Mouse (Mus musculus) stomach, embryonic 16.5 days (tissue): ENCODE data around the gene Eefsec. TPM values are rescaled to one million over a fixed set of nuclear protein-coding genes. Genes with fewer than 3 reads are reported as not detected.

Experiments
- ATAC-seq: fragments of 200-750 bp; cut with Nextera tagmentation; 2 replicates; pipeline ENCODE4 v1.8.0; 2017; ENCODE audit warnings: moderate number of reproducible peaks, moderate TSS enrichment; ENCODE audit not compliant: insufficient read depth, low FRiP score
- H3K27ac ChIP-seq: fragments of 300-500 bp; sonication (generic); 2 replicates; pipeline ENCODE4 v1.5.1; 2014; ENCODE audit warnings: low read length
- H3K27me3 ChIP-seq: fragments of 300-500 bp; sonication (generic); 2 replicates; pipeline ENCODE4 v1.6.1; 2014; ENCODE audit warnings: low read length, control low read depth, mixed read lengths; ENCODE audit not compliant: control insufficient read depth, insufficient read depth
- H3K36me3 ChIP-seq: fragments of 300-500 bp; sonication (generic); 2 replicates; pipeline ENCODE4 v1.6.1; 2014; ENCODE audit warnings: low read length; ENCODE audit not compliant: control insufficient read depth, insufficient read depth
- H3K4me1 ChIP-seq: fragments of 300-500 bp; sonication (generic); 2 replicates; pipeline ENCODE4 v1.6.1; 2014; ENCODE audit warnings: low read length, control low read depth, mixed read lengths; ENCODE audit not compliant: control insufficient read depth, insufficient read depth
- H3K4me2 ChIP-seq: fragments of 300-500 bp; sonication (generic); 2 replicates; pipeline ENCODE4 v1.6.1; 2014; ENCODE audit warnings: low read depth, low read length, mixed read lengths
- H3K4me3 ChIP-seq: fragments of 300-500 bp; sonication (generic); replicated peaks from 2 replicates; pipeline ENCODE4 v1.5.1; 2014; ENCODE audit warnings: mild to moderate bottlenecking, low read length
- H3K9ac ChIP-seq: fragments of 300-500 bp; sonication (generic); 2 replicates; pipeline ENCODE4 v1.6.1; 2014; ENCODE audit warnings: low read length
- H3K9me3 ChIP-seq: fragments of 300-500 bp; sonication (generic); replicated peaks from 2 replicates; pipeline ENCODE4 v1.6.1; 2016; ENCODE audit warnings: low read length, control low read depth; ENCODE audit not compliant: control insufficient read depth
- WGBS: fragments of 180-500 bp; shearing (Covaris S2); extraction: QIAGEN DNeasy Blood & Tissue Kit; methylation state at CpG from one replicate; pipeline ENCODE4 v1.1.7; 2014; 5-methylcytosine and 5-hydroxymethylcytosine counted together
- polyA plus RNA-seq: library from polyadenylated mRNA; unstranded; fragments of >200 nt; fragmentation: Nextera tagmentation; extraction: Ambion mirVana; gene quantifications from 2 replicates; pipeline ENCODE4 v1.2.1, GENCODE M21; 2015

Eefsec gene
- polyA plus RNA-seq, 1 experiment from 2014 or later, result 29.7 TPM

DNA sequence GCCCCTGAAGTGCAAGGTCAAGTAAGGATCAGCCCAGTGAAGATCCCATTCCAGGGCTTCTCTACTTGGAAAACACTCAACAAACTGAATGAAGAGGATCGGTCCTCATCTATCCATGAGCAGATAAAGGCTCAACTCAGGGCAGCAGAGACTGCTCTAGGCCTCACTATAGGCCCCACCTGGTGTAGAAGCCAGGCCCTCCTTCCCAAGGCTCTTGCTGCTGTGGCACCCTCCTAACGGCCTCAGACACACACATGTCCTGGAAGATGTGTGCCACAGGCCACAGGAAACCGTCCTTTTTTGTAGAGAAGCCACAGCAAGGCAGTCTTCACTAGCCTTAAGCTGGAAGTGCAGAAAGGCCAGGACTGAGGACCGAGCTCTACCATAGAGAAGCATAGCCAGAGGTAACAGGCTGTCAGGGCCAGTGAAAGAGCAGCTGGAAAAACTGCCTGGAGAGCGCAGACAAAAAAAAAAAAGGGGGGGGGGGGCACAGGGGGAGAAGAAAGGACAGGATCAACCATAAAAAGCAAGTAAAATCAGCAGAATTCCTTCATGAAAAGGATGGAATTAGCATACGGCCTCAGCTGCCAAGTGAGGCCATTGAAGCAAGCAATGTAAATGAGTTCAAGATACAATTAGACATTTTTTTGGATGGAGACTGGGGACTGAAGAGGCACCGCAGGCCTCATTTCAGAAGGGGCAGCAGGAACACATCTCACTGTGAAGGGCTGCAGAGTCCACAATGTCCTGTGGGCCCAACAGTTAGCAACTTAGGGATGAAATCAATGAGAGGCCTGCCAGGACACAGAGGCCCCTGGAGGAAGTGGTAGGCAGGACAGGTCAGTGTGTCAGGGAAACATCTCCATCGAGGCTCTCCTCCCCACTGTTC is 58.3 kb downstream of the Eefsec start:
- Histone ChIP-seq H3K4me3 (no peak overlapping the region), H3K27ac (peak overlapping the region; percentile 90), H3K9ac (no peak overlapping the region), H3K4me1 (peaks cover 20% of the 10 kb centered on the region), H3K9me3 (no peaks in the 10 kb centered on the region), H3K27me3 (no peaks in the 10 kb centered on the region), H3K36me3 (no peaks in the 10 kb centered on the region), H3K4me2 (no peak overlapping the region)
- peak; percentile 64 for ATAC-seq
- WGBS, result 62% methylated on average over 8 of the region's 8 CpGs

DNA sequence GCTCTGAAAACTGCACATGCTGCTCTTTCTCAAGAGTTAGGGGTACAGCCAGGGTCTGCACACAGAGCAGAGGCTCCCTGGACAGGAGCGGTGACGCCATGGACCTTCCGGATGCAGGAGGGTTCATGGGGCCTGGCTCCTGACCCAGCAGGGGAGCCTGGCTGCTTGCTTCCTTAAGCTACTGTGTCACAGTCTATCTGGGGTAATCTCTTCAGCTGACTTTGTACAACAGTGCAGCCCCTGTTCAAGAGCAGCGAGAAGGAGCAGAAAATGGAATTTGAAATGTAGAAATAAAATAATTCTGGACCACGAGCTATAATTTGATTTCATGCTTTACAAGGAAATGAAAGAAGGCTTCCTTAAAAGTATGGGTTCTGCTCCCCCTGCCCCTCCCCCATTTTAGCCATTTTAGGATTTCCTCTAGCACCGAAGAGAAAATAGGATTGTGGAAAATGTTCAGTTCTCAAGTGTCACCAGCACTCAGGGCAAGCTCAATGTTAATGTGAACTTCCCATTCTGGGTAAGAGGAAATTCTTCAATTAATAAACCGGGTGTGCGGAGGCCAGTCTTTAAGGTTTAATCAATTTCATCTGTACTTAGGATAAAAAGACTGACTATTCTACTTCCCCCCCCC is 61.8 kb downstream of the Eefsec start:
- ATAC-seq, result no peak
- WGBS, result 60% methylated on average over 8 of the region's 8 CpGs
- no peak overlapping the region for H3K4me2 ChIP-seq
- H3K36me3 ChIP-seq, result no peaks in the 10 kb centered on the region
- no peaks in the 10 kb centered on the region for H3K27me3 ChIP-seq
- H3K27ac ChIP-seq, result peak overlapping the region; percentile 72
- H3K4me3 ChIP-seq, result no peak overlapping the region
- no peaks in the 10 kb centered on the region for H3K9me3 ChIP-seq
- H3K9ac ChIP-seq, result no peak overlapping the region
- H3K4me1 ChIP-seq, result peaks cover 18% of the 10 kb centered on the region

DNA sequence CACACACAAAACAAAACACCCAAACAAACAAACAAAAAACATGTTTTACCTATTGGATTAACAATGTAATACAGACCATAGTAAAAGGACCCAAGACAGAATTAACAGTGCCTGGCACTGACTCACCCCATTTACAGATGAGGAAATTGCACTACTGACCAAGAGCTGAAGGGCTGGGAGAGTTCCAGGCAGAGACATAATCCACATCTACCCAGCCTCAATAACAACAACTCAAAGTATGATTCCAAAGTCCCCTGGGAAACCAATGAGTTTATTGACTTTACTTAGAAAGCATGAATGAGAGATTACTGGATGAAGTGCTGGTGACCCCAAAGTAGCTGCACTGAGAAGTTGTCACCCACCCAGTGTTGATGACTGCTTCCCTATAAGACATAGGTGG is 62.6 kb downstream of the Eefsec start:
- Histone ChIP-seq H3K27ac (peak overlapping the region; percentile 72), H3K9ac (no peak overlapping the region), H3K4me3 (no peak overlapping the region), H3K4me1 (peaks cover 15% of the 10 kb centered on the region), H3K9me3 (no peaks in the 10 kb centered on the region), H3K36me3 (no peaks in the 10 kb centered on the region), H3K27me3 (no peaks in the 10 kb centered on the region), H3K4me2 (no peak overlapping the region)
- no peak for ATAC-seq

DNA sequence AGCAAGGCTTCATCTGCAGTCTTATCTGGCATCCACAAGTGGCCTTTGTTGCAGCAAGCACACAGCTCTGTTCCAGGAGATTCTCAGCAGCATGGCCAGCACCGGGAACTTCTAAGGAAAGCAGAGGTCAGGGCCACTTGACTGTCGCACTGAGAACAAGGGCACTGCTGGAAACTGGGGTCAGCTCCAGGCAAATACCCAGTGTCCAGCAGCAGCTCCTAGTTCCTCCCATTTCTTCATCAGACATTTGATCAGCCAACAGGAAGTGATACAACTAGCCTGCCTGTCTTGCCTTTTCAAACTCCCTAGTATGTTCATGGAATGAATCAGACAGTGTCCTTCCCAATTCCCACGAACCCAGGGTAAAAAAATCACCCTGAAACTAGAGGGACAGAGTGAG is 66.6 kb downstream of the Eefsec start:
- ATAC-seq, result no peak
- H3K4me3 ChIP-seq, result no peak overlapping the region
- no peak overlapping the region for H3K27ac ChIP-seq
- no peaks in the 10 kb centered on the region for H3K9me3 ChIP-seq
- no peak overlapping the region for H3K9ac ChIP-seq
- WGBS, result 48% methylated on average over 3 of the region's 3 CpGs
- peaks cover 6% of the 10 kb centered on the region; the same call in 1 of the 2 replicates for H3K4me1 ChIP-seq
- no peak overlapping the region for H3K4me2 ChIP-seq
- H3K36me3 ChIP-seq, result no peaks in the 10 kb centered on the region
- no peaks in the 10 kb centered on the region for H3K27me3 ChIP-seq

DNA sequence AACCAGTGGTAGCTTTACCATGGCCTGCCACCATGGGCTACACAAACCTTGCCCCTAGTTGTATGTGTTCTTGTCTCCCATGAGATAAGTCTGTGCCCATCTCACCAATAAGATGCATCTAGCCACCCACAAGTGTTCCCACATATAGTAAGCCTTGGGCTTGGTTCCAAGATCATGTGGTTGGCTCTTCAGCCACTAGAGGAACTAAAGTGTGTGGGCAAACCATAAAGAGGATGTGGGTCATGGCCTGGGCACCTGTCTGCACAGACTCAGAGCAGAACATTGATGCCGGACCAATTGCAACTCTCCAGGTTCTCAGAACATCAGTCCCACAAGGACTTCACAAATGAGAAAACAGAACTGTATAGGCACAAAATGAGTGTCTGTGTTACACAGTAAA is 67.5 kb downstream of the Eefsec start:
- ATAC-seq, result no peak
- WGBS, result 60% methylated on average over 1 of the region's 1 CpGs
- Histone ChIP-seq H3K4me1 (0 out of 2 replicates have a peak, but pooled peaks cover under 1% of the 10 kb centered on the region), H3K4me2 (no peak overlapping the region), H3K27me3 (no peaks in the 10 kb centered on the region), H3K36me3 (no peaks in the 10 kb centered on the region), H3K27ac (no peak overlapping the region), H3K9me3 (no peaks in the 10 kb centered on the region), H3K4me3 (no peak overlapping the region), H3K9ac (no peak overlapping the region)

DNA sequence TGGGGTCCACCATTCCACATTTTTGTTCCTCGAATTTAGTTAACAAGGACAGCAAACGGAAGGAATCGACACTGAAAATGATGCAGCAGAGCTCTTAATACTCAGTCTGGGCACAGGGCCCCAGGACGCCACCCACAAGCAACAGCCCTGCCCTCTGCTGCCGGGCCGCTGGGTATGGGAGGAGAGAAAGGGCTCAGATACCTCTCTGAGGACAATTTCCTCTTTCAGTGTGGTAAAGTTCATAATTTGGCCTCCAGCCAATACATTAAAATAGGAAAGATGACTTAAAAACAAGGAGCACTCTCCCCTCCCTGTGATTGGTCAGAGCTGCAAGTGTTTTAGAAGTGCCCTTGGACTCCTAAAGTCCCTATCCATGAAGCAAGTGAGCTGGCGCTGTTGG is 72.1 kb downstream of the Eefsec start:
- H3K4me2 ChIP-seq, result no peak overlapping the region
- H3K9ac ChIP-seq, result no peak overlapping the region
- H3K27ac ChIP-seq, result no peak overlapping the region
- WGBS, result 46% methylated on average over 7 of the region's 7 CpGs
- no peaks in the 10 kb centered on the region for H3K9me3 ChIP-seq
- H3K27me3 ChIP-seq, result no peaks in the 10 kb centered on the region
- peaks cover 5% of the 10 kb centered on the region; the same call in 1 of the 2 replicates for H3K4me1 ChIP-seq
- ATAC-seq, result no peak
- no peak overlapping the region for H3K4me3 ChIP-seq
- H3K36me3 ChIP-seq, result no peaks in the 10 kb centered on the region

DNA sequence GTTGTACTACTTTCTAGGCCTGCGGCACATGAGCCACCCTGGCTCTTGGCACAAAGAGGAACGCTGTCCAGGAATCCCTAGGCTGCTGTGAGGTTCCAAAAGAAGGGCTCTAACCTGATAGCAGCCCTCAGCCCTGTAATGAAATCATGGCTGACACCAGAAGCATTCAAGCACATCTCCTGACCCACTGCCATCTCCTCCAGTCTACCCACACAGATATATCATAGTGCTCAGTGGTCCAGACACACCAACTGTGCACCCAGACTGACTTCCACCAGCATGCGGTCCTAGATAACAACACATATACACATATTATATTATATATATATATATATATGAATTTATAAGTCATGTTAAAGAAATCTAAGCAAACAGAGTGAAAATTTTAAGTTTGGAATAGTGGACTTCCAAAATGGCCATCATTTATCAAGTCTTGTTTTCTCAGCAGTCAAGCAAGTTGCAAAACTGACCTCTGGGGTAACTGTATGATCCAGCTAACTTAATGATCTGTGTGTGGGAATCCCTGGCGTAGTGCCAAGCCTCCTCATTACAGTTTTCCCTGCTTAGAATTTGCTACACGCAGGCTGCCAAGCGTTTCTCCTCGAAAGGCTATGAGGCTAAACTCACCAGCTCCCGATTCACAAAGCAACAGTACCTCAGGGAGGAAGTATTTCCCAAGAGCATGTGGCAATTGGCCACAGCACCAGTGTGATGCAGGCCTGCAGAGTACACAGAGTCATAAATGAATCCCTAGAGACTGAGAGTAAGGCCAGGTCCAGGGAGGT is 76.3 kb downstream of the Eefsec start:
- ATAC-seq, result no peak
- Histone ChIP-seq H3K4me2 (no peak overlapping the region), H3K36me3 (no peaks in the 10 kb centered on the region), H3K27me3 (no peaks in the 10 kb centered on the region), H3K9me3 (no peaks in the 10 kb centered on the region), H3K9ac (no peak overlapping the region), H3K27ac (no peak overlapping the region), H3K4me1 (peaks cover 5% of the 10 kb centered on the region; the same call in 1 of the 2 replicates), H3K4me3 (no peak overlapping the region)
- WGBS, result 54% methylated on average over 8 of the region's 8 CpGs

DNA sequence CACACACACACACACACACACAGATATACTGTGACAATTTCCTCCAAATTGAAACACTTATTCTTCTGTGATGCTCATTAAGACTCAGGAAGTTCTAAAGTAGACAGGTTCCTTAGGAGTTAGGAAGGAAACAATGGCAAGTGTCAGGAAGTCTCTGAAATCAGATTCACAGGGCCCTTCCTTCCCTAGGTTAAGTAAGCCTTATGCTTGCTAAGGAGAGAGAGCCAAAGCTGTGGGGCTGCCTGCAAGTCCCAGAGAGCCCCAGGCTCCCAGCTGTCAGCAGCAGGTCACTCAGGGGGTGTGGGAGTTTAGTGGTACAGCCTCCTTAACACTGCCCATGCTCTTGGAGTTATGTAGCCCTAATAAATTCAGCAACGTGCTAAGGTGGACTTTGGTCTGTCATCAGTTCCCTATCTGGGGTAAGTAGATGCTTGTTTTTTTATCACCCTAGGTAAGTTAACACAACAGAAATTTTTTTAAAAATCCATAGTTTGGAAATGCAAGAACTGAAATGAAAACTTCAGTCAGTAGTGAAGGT is 82.8 kb downstream of the Eefsec start:
- Histone ChIP-seq H3K4me3 (no peak overlapping the region), H3K27me3 (no peaks in the 10 kb centered on the region), H3K36me3 (no peaks in the 10 kb centered on the region), H3K4me1 (no peaks in the 10 kb centered on the region), H3K9ac (no peak overlapping the region), H3K9me3 (no peaks in the 10 kb centered on the region), H3K27ac (no peak overlapping the region), H3K4me2 (no peak overlapping the region)
- WGBS, result 49% methylated on average over 1 of the region's 1 CpGs
- no peak for ATAC-seq
